Mouse (Mus musculus) layer of hippocampus, adult 2 months (tissue): ENCODE data around the gene Papss1. TPM values are rescaled to one million over a fixed set of nuclear protein-coding genes. Genes with fewer than 3 reads are reported as not detected.

Experiments
- DNase-seq, 2 experiments: peaks; one replicate each; pipeline ENCODE4 v3.0.0; 2022; ENCODE audit warnings: low spot score in 2 of 2
- H3K27ac ChIP-seq: fragments of 200-600 bp; 2 replicates; pipeline ENCODE4 v1.8.1; 2022
- H3K4me3 ChIP-seq: fragments of 200-600 bp; 2 replicates; pipeline ENCODE4 v1.8.1; 2022; ENCODE audit warnings: mild to moderate bottlenecking
- CTCF ChIP-seq: fragments of 200-600 bp; conservative IDR thresholded peaks from 2 replicates; pipeline ENCODE4 v1.8.1; 2022; ENCODE audit warnings: antibody characterized with exemption, mild to moderate bottlenecking, moderate library complexity
- total RNA-seq, 2 experiments: library from RNA; stranded (reverse); gene quantifications; 2 replicates each; pipeline ENCODE4 v1.2.3; 2021

Gene Papss1
- total RNA-seq, 2 experiments from 2014 or later = 69.9 to 71.0 TPM

DNA sequence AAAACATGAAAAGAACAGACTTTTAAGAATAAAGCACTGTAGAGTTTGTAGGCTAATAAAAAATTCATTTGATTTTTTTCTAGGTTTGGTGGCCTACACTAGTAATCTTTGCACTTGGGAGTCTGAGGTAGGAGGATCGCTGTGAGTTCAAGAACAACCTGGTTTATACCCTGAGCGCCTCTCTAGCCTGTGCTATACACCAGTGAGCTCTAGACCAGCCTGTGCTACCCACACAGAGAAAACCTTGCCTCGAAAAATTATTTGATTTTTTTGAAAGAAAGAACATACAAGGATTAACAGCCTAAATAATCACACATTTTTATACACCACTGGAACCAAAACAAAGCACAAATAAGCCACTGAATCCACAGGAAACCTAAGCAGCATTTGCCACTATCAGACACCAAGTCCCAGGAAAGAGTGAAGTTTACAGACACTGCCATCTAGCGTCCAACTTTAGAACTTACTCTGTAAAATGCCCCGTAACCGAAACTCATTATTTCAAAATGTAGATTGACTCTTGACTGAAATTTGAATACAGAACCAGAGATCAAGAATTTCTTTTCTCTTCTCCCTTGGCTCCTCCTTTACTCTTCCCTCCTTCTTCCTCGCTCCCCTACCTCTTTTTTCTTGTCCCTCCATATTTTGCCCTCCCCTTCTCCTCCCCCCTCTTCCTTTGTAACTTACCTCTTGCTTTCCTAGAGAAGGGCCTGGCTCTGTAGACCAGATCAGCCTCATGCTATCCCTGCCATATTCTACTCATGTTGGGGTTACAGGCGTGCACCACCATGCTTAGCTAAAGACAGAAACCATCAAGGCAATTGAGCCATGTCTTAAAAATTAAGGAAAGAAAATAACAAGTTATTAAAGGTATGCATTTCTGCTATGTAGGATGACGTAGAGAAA, 12.0 kb upstream of the Papss1 start:
- peak; percentile 92 for TF ChIP-seq CTCF
- no peak overlapping the region for H3K4me3 ChIP-seq
- no peak overlapping the region for H3K27ac ChIP-seq
- DNase-seq = peak; percentile 44 to 65

DNA sequence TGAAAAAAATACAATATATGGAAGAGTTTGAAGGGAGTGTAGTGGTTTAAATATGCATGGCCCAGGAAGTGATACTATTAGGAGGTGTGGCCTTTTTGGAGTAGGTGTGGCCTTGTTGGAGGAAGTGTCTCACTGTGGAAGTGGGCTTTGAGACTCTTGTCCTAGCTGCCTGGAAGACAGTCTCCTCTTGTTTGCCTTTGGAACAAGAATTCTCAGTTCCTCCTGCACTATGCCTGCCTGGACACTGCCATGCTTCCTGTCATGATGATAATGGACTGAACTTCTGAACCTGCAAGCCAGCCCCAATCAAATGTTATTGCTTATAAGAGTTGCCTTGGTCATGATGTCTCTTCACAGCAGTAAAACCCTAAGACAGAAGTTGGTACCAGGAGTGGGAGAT, 8.8 kb upstream of the Papss1 start:
- Histone ChIP-seq H3K27ac (no peak overlapping the region), H3K4me3 (no peak overlapping the region)
- TF ChIP-seq CTCF = no peak
- DNase-seq = no peak

DNA sequence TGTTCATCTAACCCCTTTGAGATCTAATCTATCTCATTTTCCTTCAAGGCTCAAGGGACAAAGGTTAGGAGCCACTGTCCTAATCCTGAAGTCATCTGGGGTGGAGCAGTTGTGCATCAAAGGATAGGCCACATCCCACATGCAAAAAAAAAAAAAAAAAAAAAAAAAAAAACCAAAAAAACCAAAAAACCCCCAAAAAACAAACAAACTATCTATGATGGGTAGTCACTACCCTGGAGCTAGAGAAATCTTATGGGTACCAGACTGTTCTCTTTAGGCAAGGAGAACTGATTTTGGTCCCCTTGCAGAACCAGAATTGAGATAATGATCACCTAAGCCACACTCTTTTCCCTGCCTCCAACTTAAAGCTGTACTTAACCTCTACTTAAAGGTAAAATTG, 3.0 kb upstream of the Papss1 start:
- DNase-seq = no peak
- Histone ChIP-seq H3K27ac (no peak overlapping the region), H3K4me3 (no peak overlapping the region)
- TF ChIP-seq CTCF = no peak

DNA sequence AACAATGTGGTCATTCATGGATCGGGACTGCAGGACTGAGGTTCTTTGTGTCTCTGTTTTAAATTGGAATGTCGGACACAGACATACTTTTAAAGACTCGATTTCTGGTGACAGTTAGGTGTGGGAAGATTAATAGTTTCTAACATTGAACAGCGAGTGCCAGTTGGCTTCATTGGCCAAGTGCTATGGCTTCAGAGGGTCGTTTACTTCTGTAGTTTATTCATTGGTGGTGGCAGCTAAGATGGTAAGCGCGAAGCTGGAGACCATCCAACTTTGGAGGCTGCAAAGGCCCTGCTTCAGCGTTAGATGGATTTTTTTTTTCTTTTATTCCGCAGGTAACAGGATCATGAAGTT, 666 bp downstream of the Papss1 start:
- Histone ChIP-seq H3K4me3 (peak overlapping the region; percentile 100), H3K27ac (peak overlapping the region; percentile 96)
- no peak for TF ChIP-seq CTCF
- no peak for DNase-seq

DNA sequence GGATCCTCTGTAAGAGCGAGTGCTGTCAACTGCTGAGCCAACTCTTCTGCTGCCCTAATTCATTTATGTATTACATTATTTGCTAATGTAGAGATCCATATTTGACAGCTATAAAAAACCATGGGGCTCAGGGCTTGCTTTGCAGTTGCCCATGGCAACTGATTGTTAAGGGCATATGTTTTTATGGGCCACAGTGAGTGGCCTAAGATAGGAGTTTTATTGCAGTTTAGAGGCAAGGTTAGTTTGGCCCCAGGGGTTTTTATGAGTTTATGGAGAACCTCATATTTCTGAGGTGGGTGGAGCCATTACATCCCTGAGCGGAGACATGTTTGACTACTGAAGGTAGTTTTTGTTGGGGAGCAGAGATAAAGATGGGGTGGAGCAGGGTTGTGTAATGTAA, 1.7 kb downstream of the Papss1 start:
- DNase-seq = no peak
- no peak for TF ChIP-seq CTCF
- no peak overlapping the region for H3K27ac ChIP-seq
- peak overlapping the region; percentile 100; the same call in 1 of the 2 replicates for H3K4me3 ChIP-seq

DNA sequence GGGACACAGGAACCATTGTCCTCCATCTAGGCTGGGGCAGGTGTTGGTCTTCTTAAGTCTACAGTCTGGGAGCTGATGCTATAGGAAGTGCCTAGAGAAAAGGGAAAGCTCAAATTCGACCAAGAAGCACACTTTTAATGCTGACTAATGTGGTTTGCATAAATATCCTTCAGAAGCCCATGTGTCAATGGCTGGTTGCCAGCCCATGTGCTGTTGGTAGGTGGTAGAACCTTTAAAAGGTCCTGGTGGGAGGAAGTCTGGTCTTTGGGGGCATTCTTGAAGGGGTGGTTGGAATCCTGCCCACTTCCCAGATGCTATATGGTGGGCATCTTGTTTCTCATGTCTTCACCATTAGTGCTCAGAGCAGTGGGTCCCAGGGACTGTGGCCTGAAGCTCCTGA, 5.9 kb downstream of the Papss1 start:
- no peak overlapping the region for H3K4me3 ChIP-seq
- no peak for TF ChIP-seq CTCF
- no peak for DNase-seq
- H3K27ac ChIP-seq = no peak overlapping the region

DNA sequence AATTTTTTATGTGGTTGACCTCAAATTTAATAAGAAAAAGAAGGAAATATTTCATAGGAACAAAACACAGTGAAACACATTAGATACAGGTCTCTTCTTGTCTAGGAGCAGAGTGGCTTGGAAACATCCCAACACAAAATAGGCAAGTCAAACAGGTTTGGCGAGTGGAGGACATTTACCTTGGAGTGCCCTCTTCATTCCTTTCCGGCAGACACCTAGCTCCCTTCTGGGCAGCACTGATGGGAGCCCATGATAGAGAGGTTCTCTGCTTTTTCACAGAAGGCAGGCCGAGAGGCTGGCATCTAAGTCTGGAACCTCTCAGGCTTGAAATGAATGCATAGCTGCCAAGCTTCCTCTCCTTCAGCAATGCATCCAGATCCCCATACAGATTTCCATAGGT, 9.0 kb downstream of the Papss1 start:
- no peak for TF ChIP-seq CTCF
- Histone ChIP-seq H3K4me3 (no peak overlapping the region), H3K27ac (no peak overlapping the region)
- DNase-seq = no peak

DNA sequence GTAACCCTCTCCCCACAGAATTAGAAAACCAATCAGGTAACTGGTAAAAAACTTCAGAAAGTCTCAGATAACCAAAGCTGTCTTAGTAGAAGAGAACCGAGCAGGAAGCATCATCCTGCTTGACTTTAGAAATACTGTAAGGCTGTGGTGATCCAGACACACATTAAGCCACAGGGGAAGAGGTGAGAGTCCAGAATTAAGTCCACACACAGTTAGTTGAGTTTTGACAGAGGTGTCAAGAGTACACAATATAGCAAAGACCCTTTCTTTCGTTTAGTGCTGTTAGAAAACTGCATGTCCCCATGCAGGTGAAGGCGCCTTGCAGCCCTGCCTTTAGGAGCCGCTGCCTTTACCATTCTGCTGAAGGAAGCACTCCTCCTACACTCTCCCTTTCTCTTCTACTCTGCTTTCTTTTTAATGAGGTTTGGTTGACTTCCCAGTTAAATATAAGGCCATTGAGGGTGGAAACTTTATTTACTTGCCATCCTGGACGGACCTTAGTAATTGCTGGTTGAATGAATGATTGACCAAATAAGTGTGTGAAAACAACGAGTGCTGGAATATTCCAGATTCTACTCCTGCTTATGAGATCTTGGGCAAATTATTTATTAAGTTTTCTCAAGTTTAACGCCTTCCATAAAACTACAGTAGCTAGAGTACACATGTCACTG, 14.0 kb downstream of the Papss1 start:
- Histone ChIP-seq H3K27ac (no peak overlapping the region), H3K4me3 (no peak overlapping the region)
- no peak for DNase-seq
- no peak for TF ChIP-seq CTCF

DNA sequence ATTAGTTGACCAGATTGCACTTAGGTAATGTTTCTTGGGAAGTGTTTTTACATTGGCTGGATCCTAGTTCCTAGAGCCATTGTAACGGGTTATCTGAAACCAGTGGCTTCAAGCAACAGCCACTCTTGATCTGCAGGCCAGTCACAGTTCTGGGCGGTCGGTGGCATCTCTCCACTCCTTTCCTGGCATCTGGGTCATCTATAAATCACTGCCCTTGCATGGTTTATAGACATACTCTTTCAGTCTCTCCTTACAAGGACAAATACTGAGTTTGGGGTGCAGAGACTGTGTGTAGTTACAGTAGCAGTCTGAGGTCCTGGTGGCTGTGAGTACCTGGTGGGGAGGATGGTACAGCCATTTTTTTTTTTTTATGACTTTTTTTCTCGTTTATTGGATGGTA, 15.5 kb downstream of the Papss1 start:
- H3K4me3 ChIP-seq = no peak overlapping the region
- no peak for TF ChIP-seq CTCF
- DNase-seq = no peak
- H3K27ac ChIP-seq = no peak overlapping the region

DNA sequence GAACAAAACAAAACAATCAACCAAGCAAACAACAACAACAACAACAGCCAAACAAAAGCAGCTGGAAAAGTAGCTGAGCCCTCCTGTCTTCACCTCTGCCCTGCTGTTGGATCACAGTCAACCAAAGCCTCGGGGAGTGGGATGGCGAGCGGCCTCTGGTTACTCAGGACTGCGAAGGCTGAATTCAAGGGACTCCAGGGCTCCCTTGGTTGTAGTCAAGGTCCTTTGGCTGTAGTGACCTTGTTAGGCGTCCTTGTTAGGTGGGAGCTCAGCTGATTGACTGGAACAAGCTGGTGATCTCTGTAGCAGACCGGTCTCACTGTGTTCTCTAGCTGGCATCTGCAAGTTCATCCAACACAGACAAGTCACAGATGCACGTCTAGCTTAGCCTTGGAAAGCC, 16.5 kb downstream of the Papss1 start:
- no peak for TF ChIP-seq CTCF
- Histone ChIP-seq H3K27ac (no peak overlapping the region), H3K4me3 (no peak overlapping the region)
- no peak for DNase-seq

DNA sequence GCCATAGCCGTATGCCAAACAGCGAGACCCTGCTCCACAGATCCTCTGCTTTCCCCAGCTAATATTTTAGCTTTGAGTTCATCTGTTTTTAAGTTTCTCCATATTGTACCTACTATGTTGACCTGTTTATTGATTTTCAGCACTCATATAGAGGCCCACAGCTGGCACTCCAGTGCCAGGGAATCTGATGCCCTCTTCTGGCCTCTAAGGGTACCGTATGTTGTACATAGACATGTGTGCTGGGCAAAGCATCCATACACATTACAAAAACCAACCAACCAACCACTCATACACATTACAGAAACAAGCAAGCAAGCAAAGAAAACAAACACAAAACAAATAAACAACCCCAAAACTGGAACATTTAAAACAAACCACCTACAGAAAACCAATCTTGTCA, 22.2 kb downstream of the Papss1 start:
- Histone ChIP-seq H3K27ac (no peak overlapping the region), H3K4me3 (no peak overlapping the region)
- DNase-seq = no peak
- TF ChIP-seq CTCF = peak; percentile 58

DNA sequence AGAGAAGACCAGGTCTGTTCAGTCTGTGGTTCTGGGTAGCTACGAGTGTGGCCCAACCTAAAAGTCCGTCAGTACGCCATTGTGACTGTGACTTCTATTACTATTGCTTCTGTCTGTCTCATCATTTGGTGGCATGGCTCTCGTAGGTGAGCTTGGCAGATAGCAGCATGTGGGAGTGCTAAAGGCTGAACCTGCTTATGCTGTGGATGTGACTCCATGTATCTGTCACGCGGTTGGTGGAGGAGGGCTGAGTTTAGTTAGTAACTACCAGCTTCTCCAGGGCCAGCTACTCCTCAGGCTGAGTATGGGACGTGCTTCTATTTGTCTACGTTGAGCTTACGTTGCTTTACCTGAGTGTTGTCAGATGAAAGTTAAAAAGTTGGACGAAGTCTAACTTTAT, 23.4 kb downstream of the Papss1 start:
- no peak overlapping the region for H3K4me3 ChIP-seq
- no peak for DNase-seq
- no peak overlapping the region for H3K27ac ChIP-seq
- TF ChIP-seq CTCF = no peak

DNA sequence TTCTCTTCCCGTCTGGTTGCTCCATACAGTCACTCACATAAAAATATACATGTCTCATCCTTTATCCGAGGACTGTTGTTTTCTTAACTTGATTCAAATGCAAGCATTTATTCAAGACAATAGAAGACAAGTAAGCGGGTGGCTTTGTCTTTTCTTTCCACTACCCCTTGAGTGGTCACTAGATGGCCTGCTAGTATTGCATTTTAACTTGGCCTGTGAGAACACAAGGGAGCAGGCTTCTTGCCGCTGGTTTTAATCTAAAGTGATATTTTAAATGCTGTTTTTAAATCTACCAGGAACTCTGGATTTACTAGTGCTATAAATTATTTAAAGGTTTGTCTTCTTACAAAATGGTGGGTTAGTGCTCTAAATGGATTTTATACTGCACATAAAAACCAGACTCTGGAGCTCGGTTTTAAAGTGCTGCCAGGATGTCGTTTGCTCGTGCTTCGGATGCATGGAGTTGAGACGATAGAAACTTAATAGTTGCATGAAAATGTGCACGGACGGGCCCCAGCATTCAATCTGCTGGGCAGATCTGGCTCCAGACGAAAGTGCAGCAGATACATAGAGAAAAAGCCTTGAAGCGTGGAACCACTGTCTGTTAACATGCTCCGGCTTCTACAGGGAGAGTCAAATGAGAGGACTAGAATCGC, 28.7 kb downstream of the Papss1 start:
- peak; percentile 69 for TF ChIP-seq CTCF
- no peak for DNase-seq
- Histone ChIP-seq H3K4me3 (no peak overlapping the region), H3K27ac (peak overlapping the region; percentile 52)

DNA sequence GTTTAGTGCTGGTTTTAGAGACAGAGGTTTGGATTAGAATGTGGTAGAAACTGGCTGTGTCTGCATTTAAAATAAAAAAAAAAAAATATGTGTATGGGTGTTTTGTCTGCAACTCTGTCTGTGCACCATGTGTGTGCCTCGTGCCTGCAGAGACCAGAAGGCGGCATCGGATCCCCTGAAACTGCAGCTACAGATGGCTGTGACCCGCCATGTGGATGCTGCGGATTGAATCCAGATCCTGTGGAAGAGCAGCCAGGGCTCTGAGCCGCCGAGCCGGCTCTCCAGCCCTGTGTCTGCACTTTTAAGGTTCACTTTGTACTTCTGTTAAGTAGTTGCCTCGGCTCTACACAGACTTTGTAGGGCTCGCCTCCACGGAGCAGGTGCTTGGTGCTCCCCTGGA, 29.8 kb downstream of the Papss1 start:
- no peak for TF ChIP-seq CTCF
- Histone ChIP-seq H3K27ac (no peak overlapping the region), H3K4me3 (no peak overlapping the region)
- DNase-seq = peak; percentile 59 to 70
